Mouse (Mus musculus) A20 (cell line): Measurements from ENCODE around the gene Mylk.
A peak's percentile ranks its signal among the peaks of the same experiment; 100 is the strongest.

Source experiments
- DNase-seq: peaks from one replicate; pipeline ENCODE4 v3.0.0-alpha.2; 2011; ENCODE audit warnings: low read depth, low spot score

Mylk gene

GRCm38 (mm10) chr16:34844783-34845182 lies 99.8 kb downstream of the Mylk start:
- DNase-seq = no peak

- no peak for DNase-seq
Measured at GRCm38 (mm10) chr16:34847638-34848037, 102.6 kb downstream of the Mylk start.

GRCm38 (mm10) chr16:34854066-34854465 lies 109.1 kb downstream of the Mylk start:
- no peak for DNase-seq

GRCm38 (mm10) chr16:34855136-34855535 lies 110.1 kb downstream of the Mylk start:
- DNase-seq = no peak

GRCm38 (mm10) chr16:34855751-34856150 lies 110.7 kb downstream of the Mylk start:
- DNase-seq = no peak

GRCm38 (mm10) chr16:34857631-34858030 lies 112.6 kb downstream of the Mylk start:
- DNase-seq = no peak

GRCm38 (mm10) chr16:34860761-34861160 lies 115.8 kb downstream of the Mylk start:
- DNase-seq = no peak

- DNase-seq = no peak
Measured at GRCm38 (mm10) chr16:34861744-34862365, 116.8 kb downstream of the Mylk start.

GRCm38 (mm10) chr16:34865373-34865772 lies 120.4 kb downstream of the Mylk start:
- DNase-seq = no peak

- peak; percentile 21 for DNase-seq
Measured at GRCm38 (mm10) chr16:34867217-34867616, 122.2 kb downstream of the Mylk start.

- no peak for DNase-seq
Measured at GRCm38 (mm10) chr16:34880031-34880778, 135.2 kb downstream of the Mylk start.

GRCm38 (mm10) chr16:34880815-34881214 lies 135.8 kb downstream of the Mylk start:
- DNase-seq = no peak

- no peak for DNase-seq
Measured at GRCm38 (mm10) chr16:34887037-34887436, 142.0 kb downstream of the Mylk start.

- no peak for DNase-seq
Measured at GRCm38 (mm10) chr16:34894016-34894415, 149.0 kb downstream of the Mylk start.

GRCm38 (mm10) chr16:34895916-34896315 lies 150.9 kb downstream of the Mylk start:
- DNase-seq = no peak

- DNase-seq = peak; percentile 33
Measured at GRCm38 (mm10) chr16:34896996-34897395, 152.0 kb downstream of the Mylk start.

GRCm38 (mm10) chr16:34898057-34898789 lies 153.2 kb downstream of the Mylk start:
- no peak for DNase-seq

- DNase-seq = no peak
Measured at GRCm38 (mm10) chr16:34899071-34899808, 154.2 kb downstream of the Mylk start.

- no peak for DNase-seq
Measured at GRCm38 (mm10) chr16:34899997-34900396, 155.0 kb downstream of the Mylk start.

- DNase-seq = no peak
Measured at GRCm38 (mm10) chr16:34900471-34900870, 155.5 kb downstream of the Mylk start.

GRCm38 (mm10) chr16:34901031-34901430 lies 156.0 kb downstream of the Mylk start:
- DNase-seq = no peak
